Mouse (Mus musculus) telencephalon, adult 2 months (tissue): Measurements from ENCODE around the gene Gtf3a.
"Not testable (repeated sequence)": the region's sequence is repeated elsewhere in the genome, so short reads cannot be mapped to it uniquely, and the experiment has no call there.

Experiments
- DNase-seq: peaks from one replicate; pipeline ENCODE4 v3.0.0-alpha.2; 2011; ENCODE audit warnings: low read depth, low spot score

Gene Gtf3a

GRCm38 (mm10) chr5:146937541-146938503, 10.6 kb upstream of the Gtf3a start:
- no peak for DNase-seq

GRCm38 (mm10) chr5:146939109-146939796, 9.2 kb upstream of the Gtf3a start:
- no peak for DNase-seq

- DNase-seq: no peak
These were observed 8.2 kb upstream of the Gtf3a start for GRCm38 (mm10) chr5:146940219-146940618.

- not testable (repeated sequence) for DNase-seq
These were observed 6.5 kb upstream of the Gtf3a start for GRCm38 (mm10) chr5:146941939-146942338.

GRCm38 (mm10) chr5:146942965-146943364, 5.5 kb upstream of the Gtf3a start:
- no peak for DNase-seq

- no peak for DNase-seq
These were observed 3.9 kb upstream of the Gtf3a start for GRCm38 (mm10) chr5:146944568-146944967.

- DNase-seq: no peak
These were observed 1.8 kb upstream of the Gtf3a start for GRCm38 (mm10) chr5:146946682-146947081.

- DNase-seq: no peak
These were observed 960 bp upstream of the Gtf3a start for GRCm38 (mm10) chr5:146947497-146947896.

- no peak for DNase-seq
These were observed 383 bp upstream of the Gtf3a start for GRCm38 (mm10) chr5:146948041-146948507.

GRCm38 (mm10) chr5:146954576-146954975, 6.1 kb downstream of the Gtf3a start:
- no peak for DNase-seq

- DNase-seq: no peak
These were observed 7.2 kb downstream of the Gtf3a start for GRCm38 (mm10) chr5:146955651-146956050.

GRCm38 (mm10) chr5:146956678-146957077, 8.2 kb downstream of the Gtf3a start:
- DNase-seq: no peak

- peak; percentile 94 for DNase-seq
These were observed 14.9 kb downstream of the Gtf3a start, which contains the start of gene Mtif3 for GRCm38 (mm10) chr5:146963118-146963936. TSS of gene Mtif3 (minus strand) at chr5:146963800.

- DNase-seq: no peak
These were observed 15.5 kb downstream of the Gtf3a start for GRCm38 (mm10) chr5:146963937-146964278.

- DNase-seq: no peak
These were observed 20.4 kb downstream of the Gtf3a start for GRCm38 (mm10) chr5:146968695-146969393.

- no peak for DNase-seq
These were observed 23.5 kb downstream of the Gtf3a start for GRCm38 (mm10) chr5:146971776-146972561.

GRCm38 (mm10) chr5:146973353-146973752, 24.9 kb downstream of the Gtf3a start:
- DNase-seq: no peak

- no peak for DNase-seq
These were observed 25.7 kb downstream of the Gtf3a start for GRCm38 (mm10) chr5:146973858-146974780.

- DNase-seq: no peak
These were observed 26.3 kb downstream of the Gtf3a start for GRCm38 (mm10) chr5:146974781-146975123.
